8 mouse cellular contexts compared by ENCODE assay signal in genomic region chr5:140703480-140704377, GRCm38 (mm10). TPM values are rescaled to one million over a fixed set of nuclear protein-coding genes. Genes with fewer than 3 reads are reported as not detected.
DNase-seq lines count a peak whose midpoint lies in the region; ATAC-seq and TF ChIP-seq lines count a peak whose summit lies in the region.

No protein-coding gene starts in this region.

- H3K4me2 ChIP-seq in neural tube, embryonic 14.5 days (ENCODE audit: low read depth, low read length): peak overlapping the region; percentile 65

- no peak overlapping the region for H3K9ac ChIP-seq in neural tube, embryonic 14.5 days (replicated peaks; ENCODE audit: low read depth, low read length)

- WGBS in neural tube, embryonic 14.5 days: 43% methylated on average over 17 of the region's 17 CpGs

- ATAC-seq in G1E (ENCODE audit: extremely low read depth, insufficient number of reproducible peaks, low FRiP score, poor library complexity, severe bottlenecking): no peak
- no peak for ATAC-seq in neural tube, embryonic 14.5 days (ENCODE audit: low read depth)
- no peak for ATAC-seq in monocyte, adult 5-6 weeks (replicated peaks; ENCODE audit: insufficient number of reproducible peaks, low FRiP score, low TSS enrichment, poor library complexity, severe bottlenecking)

- H3K4me3 ChIP-seq in G1E (ENCODE audit: low read depth, low read length): peak overlapping the region; percentile 78; the same call in 1 of the 2 replicates
- no peak overlapping the region; the same call in 1 of the 2 replicates for H3K4me3 ChIP-seq in embryonic fibroblast, embryonic 13.5 days (ENCODE audit: insufficient read depth, low read length)
- peak overlapping the region; percentile 61 for H3K4me3 ChIP-seq in neural tube, embryonic 14.5 days (ENCODE audit: low read depth, low read length)

- peaks cover 46% of the 10 kb centered on the region for H3K4me1 ChIP-seq in G1E (ENCODE audit: insufficient read depth, low read depth, low read length)
- H3K4me1 ChIP-seq in embryonic fibroblast, embryonic 13.5 days (ENCODE audit: control insufficient read depth, insufficient read depth, low read length): 0 out of 2 replicates have a peak, but pooled peaks cover 4% of the 10 kb centered on the region
- H3K4me1 ChIP-seq in neural tube, embryonic 14.5 days (ENCODE audit: control insufficient read depth, insufficient read depth, low read length): peaks cover 20% of the 10 kb centered on the region

- peak overlapping the region; percentile 71 for H3K27ac ChIP-seq in embryonic fibroblast, embryonic 13.5 days (ENCODE audit: insufficient read depth, low read length)
- peak overlapping the region; percentile 92 for H3K27ac ChIP-seq in neural tube, embryonic 14.5 days (ENCODE audit: low read depth, low read length)

- H3K27me3 ChIP-seq in G1E (ENCODE audit: insufficient read depth, low read length): peaks cover 22% of the 10 kb centered on the region
- H3K27me3 ChIP-seq in neural tube, embryonic 14.5 days (ENCODE audit: control insufficient read depth, insufficient read depth, low read length): no peaks in the 10 kb centered on the region

- DNase-seq in kidney, adult 11 months: peak; percentile 15
- no peak for DNase-seq in kidney, postnatal 14 days
- DNase-seq in G1E (ENCODE audit: low spot score): no peak
- DNase-seq in kidney, postnatal 10 days: peak; percentile 38
- no peak for DNase-seq in urinary bladder, adult 18-20 months (ENCODE audit: low spot score in 2 of 2)

- no peak for TF ChIP-seq CTCF in G1E (IDR thresholded peaks at IDR 0.05; ENCODE audit: low read depth, low read length)
- TF ChIP-seq CTCF in embryonic fibroblast, embryonic 13.5 days (IDR thresholded peaks at IDR 0.05; ENCODE audit: borderline replicate concordance, insufficient read depth, low read length): no peak

- no peaks in the 10 kb centered on the region for H3K9me3 ChIP-seq in G1E (replicated peaks)
- H3K9me3 ChIP-seq in neural tube, embryonic 14.5 days (ENCODE audit: control insufficient read depth, low read length): no peaks in the 10 kb centered on the region

- 0 out of 2 replicates have a peak, but pooled peaks have one; percentile 11 for TF ChIP-seq POLR2A in embryonic fibroblast, embryonic 13.5 days (IDR thresholded peaks at IDR 0.05; ENCODE audit: low read depth, low read length)

- peaks cover 30% of the 10 kb centered on the region for H3K36me3 ChIP-seq in G1E (replicated peaks)
- H3K36me3 ChIP-seq in neural tube, embryonic 14.5 days (ENCODE audit: control insufficient read depth, insufficient read depth, low read length): 0 out of 2 replicates have a peak, but pooled peaks cover 3% of the 10 kb centered on the region

RNA-seq across cellular contexts. Expression of gene Brat1, which starts 1.1 kb away (rescaled TPM):
- total RNA-seq in G1E (2014; fragmentation: Nextera tagmentation) (11.1 and 12.2 TPM in 2 replicates), G1E (2017) (9.5 and 10.9 TPM in 2 replicates)
- polyA plus RNA-seq in G1E (2012): 25.7 and 25.9 TPM in 2 replicates
- polyA plus RNA-seq in embryonic fibroblast, embryonic 13.5 days (2011; ENCODE audit: insufficient read length, low read depth, missing spikeins): 10.2 and 12.4 TPM in 2 replicates
- polyA plus RNA-seq in neural tube, embryonic 14.5 days (2014; fragmentation: Nextera tagmentation; extraction: Ambion mirVana): 17.6 and 18.4 TPM in 2 replicates
- total RNA-seq in monocyte, adult 5-6 weeks (2017): 3.9 to 13.9 TPM (median 6.1 TPM) in 3 replicates

RNA-seq across cellular contexts. Expression of gene Iqce, which starts 1.6 kb away (rescaled TPM):
- 8.2 and 8.7 TPM in 2 replicates for total RNA-seq in G1E (2014; fragmentation: Nextera tagmentation)
- 6.3 and 7.6 TPM in 2 replicates for total RNA-seq in G1E (2017)
- polyA plus RNA-seq in G1E (2012): 2.7 and 3.0 TPM in 2 replicates
- polyA plus RNA-seq in embryonic fibroblast, embryonic 13.5 days (2011; ENCODE audit: insufficient read length, low read depth, missing spikeins): 25.5 and 27.9 TPM in 2 replicates
- polyA plus RNA-seq in neural tube, embryonic 14.5 days (2014; fragmentation: Nextera tagmentation; extraction: Ambion mirVana): 26.1 and 29.8 TPM in 2 replicates
- 8.2 to 14.9 TPM (median 14.3 TPM) in 3 replicates for total RNA-seq in monocyte, adult 5-6 weeks (2017)

RNA-seq across cellular contexts. Expression of gene Amz1, which starts 20.2 kb away (rescaled TPM):
- total RNA-seq in G1E (2014; fragmentation: Nextera tagmentation): not detected in 2 replicates
- 0.12 and 1.4 TPM in 2 replicates for total RNA-seq in G1E (2017)
- 0.37 and 0.40 TPM in 2 replicates for polyA plus RNA-seq in G1E (2012)
- polyA plus RNA-seq in embryonic fibroblast, embryonic 13.5 days (2011; ENCODE audit: insufficient read length, low read depth, missing spikeins): 0.44 and 0.65 TPM in 2 replicates
- polyA plus RNA-seq in neural tube, embryonic 14.5 days (2014; fragmentation: Nextera tagmentation; extraction: Ambion mirVana): 2.6 and 2.9 TPM in 2 replicates
- 7.8 to 13.5 TPM (median 10.2 TPM) in 3 replicates for total RNA-seq in monocyte, adult 5-6 weeks (2017)

RNA-seq across cellular contexts. Expression of gene Ttyh3, which starts 54.9 kb away (rescaled TPM):
- 68.7 and 71.0 TPM in 2 replicates for total RNA-seq in G1E (2014; fragmentation: Nextera tagmentation)
- total RNA-seq in G1E (2017): 8.0 and 9.8 TPM in 2 replicates
- polyA plus RNA-seq in G1E (2012): 99.4 and 100 TPM in 2 replicates
- 79.6 and 95.0 TPM in 2 replicates for polyA plus RNA-seq in embryonic fibroblast, embryonic 13.5 days (2011; ENCODE audit: insufficient read length, low read depth, missing spikeins)
- polyA plus RNA-seq in neural tube, embryonic 14.5 days (2014; fragmentation: Nextera tagmentation; extraction: Ambion mirVana): 85.5 and 89.4 TPM in 2 replicates
- 12.6 to 29.2 TPM (median 15.6 TPM) in 3 replicates for total RNA-seq in monocyte, adult 5-6 weeks (2017)

Comparison
In these comparisons a context has a peak if more than half of its experiments do, and no peak if none do; other contexts are left out.
1. DNase-seq: peak in kidney, adult 11 months (single experiment) and kidney, postnatal 10 days (single experiment); none in kidney, postnatal 14 days (single experiment), G1E (single experiment) and urinary bladder, adult 18-20 months (0 of 2).